Mouse (Mus musculus) forebrain, embryonic 16.5 days (tissue): ENCODE measurements around the gene Dstyk. TPM values are rescaled to one million over a fixed set of nuclear protein-coding genes. Genes with fewer than 3 reads are reported as not detected.

Source experiments
- ATAC-seq: fragments of 200-750 bp; cut with Nextera tagmentation; 2 replicates; pipeline ENCODE4 v1.8.0; 2017; ENCODE audit warnings: mild to moderate bottlenecking, moderate library complexity
- H3K27ac ChIP-seq: fragments of 300-500 bp; sonication (generic); 2 replicates; pipeline ENCODE4 v1.5.1; 2014; ENCODE audit warnings: low read length, control low read depth
- H3K27me3 ChIP-seq: fragments of 300-500 bp; sonication (generic); replicated peaks from 2 replicates; pipeline ENCODE4 v1.6.1; 2014; ENCODE audit warnings: low read length; ENCODE audit not compliant: control insufficient read depth, insufficient read depth
- H3K36me3 ChIP-seq: fragments of 300-500 bp; sonication (generic); 2 replicates; pipeline ENCODE4 v1.6.1; 2014; ENCODE audit not compliant: control insufficient read depth, insufficient read depth
- H3K4me1 ChIP-seq: fragments of 300-500 bp; sonication (generic); replicated peaks from 2 replicates; pipeline ENCODE4 v1.6.1; 2014; ENCODE audit warnings: low read length; ENCODE audit not compliant: control insufficient read depth, insufficient read depth
- H3K4me2 ChIP-seq: fragments of 300-500 bp; sonication (generic); 2 replicates; pipeline ENCODE4 v1.6.1; 2014; ENCODE audit warnings: mild to moderate bottlenecking, low read length, control low read depth
- H3K4me3 ChIP-seq: fragments of 300-500 bp; sonication (generic); replicated peaks from 2 replicates; pipeline ENCODE4 v1.5.1; 2014; ENCODE audit warnings: mild to moderate bottlenecking, low read length, control low read depth
- H3K9ac ChIP-seq: fragments of 300-500 bp; sonication (generic); replicated peaks from 2 replicates; pipeline ENCODE4 v1.6.1; 2014; ENCODE audit warnings: low read depth, low read length, control low read depth
- H3K9me3 ChIP-seq: fragments of 300-500 bp; sonication (generic); 2 replicates; pipeline ENCODE4 v1.6.1; 2016; ENCODE audit warnings: low read length; ENCODE audit not compliant: control insufficient read depth
- WGBS: fragments of 180-500 bp; shearing (Covaris S2); extraction: QIAGEN DNeasy Blood & Tissue Kit; methylation state at CpG from one replicate; pipeline ENCODE4 v1.1.7; 2014; 5-methylcytosine and 5-hydroxymethylcytosine counted together
- polyA plus RNA-seq: library from polyadenylated mRNA; unstranded; fragments of >200 nt; fragmentation: Nextera tagmentation; extraction: Ambion mirVana; gene quantifications from 2 replicates; pipeline ENCODE4 v1.2.1, GENCODE M21; 2015

The Dstyk gene
- polyA plus RNA-seq, 1 experiment from 2014 or later: 13.1 TPM

- no peaks in the 10 kb centered on the region for H3K27me3 ChIP-seq
- peaks cover 60% of the 10 kb centered on the region for H3K4me1 ChIP-seq
- H3K36me3 ChIP-seq: no peaks in the 10 kb centered on the region
- H3K27ac ChIP-seq: no peak overlapping the region
- no peak overlapping the region for H3K4me2 ChIP-seq
- no peaks in the 10 kb centered on the region for H3K9me3 ChIP-seq
- WGBS: 57% methylated on average over 4 of the region's 4 CpGs
- ATAC-seq: no peak
- H3K9ac ChIP-seq: no peak overlapping the region
- no peak overlapping the region for H3K4me3 ChIP-seq
Measured at GRCm38 (mm10) chr1:132386266-132386665, 31.1 kb upstream of the Dstyk start.

- 0 out of 2 replicates have a peak overlapping the region, but pooled peaks have one; percentile 12 for H3K27ac ChIP-seq
- WGBS: 32% methylated on average over 4 of the region's 4 CpGs
- no peaks in the 10 kb centered on the region for H3K27me3 ChIP-seq
- H3K4me2 ChIP-seq: peak overlapping the region; percentile 91
- H3K9ac ChIP-seq: peak overlapping the region; percentile 33
- peak overlapping the region; percentile 81; the same call in 1 of the 2 replicates for H3K4me3 ChIP-seq
- ATAC-seq: no peak
- peaks cover 72% of the 10 kb centered on the region for H3K4me1 ChIP-seq
- H3K36me3 ChIP-seq: no peaks in the 10 kb centered on the region
- H3K9me3 ChIP-seq: no peaks in the 10 kb centered on the region
Measured at GRCm38 (mm10) chr1:132387943-132388342, 29.4 kb upstream of the Dstyk start.

- WGBS: 48% methylated on average over 8 of the region's 8 CpGs
- H3K36me3 ChIP-seq: no peaks in the 10 kb centered on the region
- H3K4me2 ChIP-seq: peak overlapping the region; percentile 91
- H3K9ac ChIP-seq: peak overlapping the region; percentile 97
- H3K27ac ChIP-seq: no peak overlapping the region; the same call in 1 of the 2 replicates
- ATAC-seq: no peak
- no peaks in the 10 kb centered on the region for H3K9me3 ChIP-seq
- H3K27me3 ChIP-seq: no peaks in the 10 kb centered on the region
- H3K4me1 ChIP-seq: peaks cover 67% of the 10 kb centered on the region
- H3K4me3 ChIP-seq: peak overlapping the region; percentile 81
Measured at GRCm38 (mm10) chr1:132388813-132389803, 28.2 kb upstream of the Dstyk start.

GRCm38 (mm10) chr1:132389886-132390585 lies 27.3 kb upstream of the Dstyk start:
- Histone ChIP-seq H3K4me1 (peaks cover 58% of the 10 kb centered on the region), H3K27ac (peak overlapping the region; percentile 84), H3K36me3 (no peaks in the 10 kb centered on the region), H3K9ac (peak overlapping the region; percentile 97), H3K9me3 (no peaks in the 10 kb centered on the region), H3K4me2 (peak overlapping the region; percentile 91), H3K4me3 (peak overlapping the region; percentile 81), H3K27me3 (no peaks in the 10 kb centered on the region)
- WGBS: 6% methylated on average over 15 of the region's 15 CpGs
- ATAC-seq: peak; percentile 32

- Histone ChIP-seq H3K27me3 (no peaks in the 10 kb centered on the region), H3K27ac (peak within 1 kb of the TSS; percentile 84), H3K9ac (peak within 1 kb of the TSS; percentile 97), H3K4me2 (peak within 1 kb of the TSS; percentile 91), H3K4me1 (peaks cover 50% of the 10 kb centered on the region), H3K4me3 (peak within 1 kb of the TSS; percentile 81), H3K36me3 (no peaks in the 10 kb centered on the region), H3K9me3 (no peaks in the 10 kb centered on the region)
- peak; percentile 14 for ATAC-seq
- WGBS: under 1% methylated on average over 40 of the region's 50 CpGs
Measured at GRCm38 (mm10) chr1:132390691-132391579, 26.4 kb upstream of the Dstyk start, which contains the start of gene Tmcc2. TSS of gene Tmcc2 (minus strand) at chr1:132391281.

GRCm38 (mm10) chr1:132391580-132392022 lies 25.8 kb upstream of the Dstyk start:
- Histone ChIP-seq H3K4me3 (peak overlapping the region; percentile 81), H3K4me2 (peak overlapping the region; percentile 91), H3K36me3 (no peaks in the 10 kb centered on the region), H3K9ac (peak overlapping the region; percentile 97), H3K27ac (peak overlapping the region; percentile 84), H3K9me3 (no peaks in the 10 kb centered on the region), H3K27me3 (no peaks in the 10 kb centered on the region), H3K4me1 (peaks cover 45% of the 10 kb centered on the region)
- WGBS: under 1% methylated on average over 36 of the region's 54 CpGs
- peak; percentile 93 for ATAC-seq

GRCm38 (mm10) chr1:132392872-132393271 lies 24.5 kb upstream of the Dstyk start:
- 41% methylated on average over 5 of the region's 5 CpGs for WGBS
- no peaks in the 10 kb centered on the region for H3K27me3 ChIP-seq
- ATAC-seq: no peak
- H3K4me3 ChIP-seq: no peak overlapping the region
- no peak overlapping the region for H3K27ac ChIP-seq
- H3K9ac ChIP-seq: no peak overlapping the region
- no peaks in the 10 kb centered on the region for H3K9me3 ChIP-seq
- no peak overlapping the region for H3K4me2 ChIP-seq
- no peaks in the 10 kb centered on the region for H3K36me3 ChIP-seq
- H3K4me1 ChIP-seq: peaks cover 40% of the 10 kb centered on the region

- no peak overlapping the region for H3K27ac ChIP-seq
- no peaks in the 10 kb centered on the region for H3K27me3 ChIP-seq
- H3K36me3 ChIP-seq: no peaks in the 10 kb centered on the region
- peaks cover 5% of the 10 kb centered on the region; the same call in 1 of the 2 replicates for H3K9me3 ChIP-seq
- H3K4me1 ChIP-seq: peaks cover 13% of the 10 kb centered on the region
- WGBS: 74% methylated on average over 2 of the region's 2 CpGs
- H3K4me3 ChIP-seq: no peak overlapping the region
- H3K4me2 ChIP-seq: no peak overlapping the region
- no peak; the same call in 1 of the 2 replicates for ATAC-seq
- no peak overlapping the region for H3K9ac ChIP-seq
Measured at GRCm38 (mm10) chr1:132396705-132397104, 20.6 kb upstream of the Dstyk start.
